Mouse (Mus musculus) thymus, postnatal 14 days (tissue): ENCODE data around the gene Vsir.

ENCODE experiments used
- DNase-seq: peaks from one replicate; pipeline ENCODE4 v3.0.0; 2021

Gene Vsir

DNA sequence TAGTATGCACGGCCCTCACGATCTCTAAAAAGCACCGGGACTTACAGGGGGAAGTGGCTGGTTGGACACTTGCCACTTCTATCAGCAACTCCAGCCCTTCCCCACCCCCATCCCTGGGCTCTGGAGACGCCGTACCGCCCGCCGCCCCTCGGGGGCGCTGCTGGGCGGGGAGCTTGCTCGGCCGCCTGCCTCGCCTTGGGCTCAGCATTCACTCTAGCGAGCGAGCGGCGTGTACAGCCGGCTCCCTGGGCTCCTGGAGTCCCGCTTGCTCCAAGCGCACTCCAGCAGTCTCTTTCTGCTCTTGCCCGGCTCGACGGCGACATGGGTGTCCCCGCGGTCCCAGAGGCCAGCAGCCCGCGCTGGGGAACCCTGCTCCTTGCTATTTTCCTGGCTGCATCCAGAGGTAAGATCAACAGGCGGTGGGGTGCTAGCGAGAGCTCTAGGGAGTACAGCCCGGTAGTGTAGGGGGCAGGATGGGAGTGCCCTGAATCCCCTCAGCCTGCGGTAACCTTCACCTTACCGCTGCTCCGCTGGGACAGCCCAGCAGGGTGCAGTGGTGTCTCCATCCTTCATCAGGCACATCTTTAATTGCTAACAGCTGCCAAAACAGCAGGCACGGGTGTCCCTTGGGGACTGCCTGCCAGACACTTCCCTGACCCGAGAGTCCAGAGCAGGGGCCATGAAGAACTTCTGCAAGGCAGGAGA is at the start of gene Vsir:
Gene Vsir, plus strand, starts transcription at position 151 of the 705 bp plus-strand sequence.
- peak; percentile 90 for DNase-seq

DNA sequence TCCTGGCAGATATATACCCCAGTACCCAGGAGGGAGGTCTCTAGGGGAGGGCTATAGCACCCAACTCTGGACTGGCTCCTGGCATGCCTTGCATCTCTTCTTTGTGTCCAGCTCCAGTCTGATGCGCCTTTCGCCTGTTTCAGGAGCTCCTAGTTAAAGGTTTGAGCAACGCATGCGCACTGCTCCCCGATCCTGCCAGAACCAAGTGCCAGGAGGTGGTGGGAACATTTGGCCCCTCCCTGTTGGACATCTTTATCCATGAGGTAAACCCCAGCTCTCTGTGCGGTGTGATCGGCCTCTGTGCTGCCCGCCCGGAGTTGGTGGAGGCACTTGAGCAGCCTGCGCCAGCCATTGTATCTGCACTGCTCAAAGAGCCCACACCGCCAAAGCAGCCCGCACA is 47.0 kb upstream of the Vsir start:
- DNase-seq, result no peak

DNA sequence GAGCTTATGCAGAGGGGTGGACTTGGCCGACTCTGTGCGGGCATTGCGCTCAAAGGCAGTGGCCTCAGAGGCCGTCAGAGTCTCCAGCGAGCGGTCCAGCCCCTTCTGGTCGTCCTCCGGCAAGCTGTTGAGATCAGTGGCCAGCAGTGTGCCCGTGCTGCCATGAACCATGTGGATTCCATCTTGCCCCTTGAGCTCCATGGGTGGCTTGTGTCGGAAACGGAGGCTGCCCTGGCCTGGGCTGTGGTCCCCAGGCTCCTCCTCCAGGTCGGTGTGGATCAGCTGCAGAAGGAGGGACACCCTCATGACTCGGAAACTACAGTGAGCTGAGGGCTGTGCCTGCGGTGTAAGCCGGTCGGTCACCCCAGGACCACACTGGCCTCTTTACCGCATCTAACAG is 43.2 kb upstream of the Vsir start:
- DNase-seq, result no peak

DNA sequence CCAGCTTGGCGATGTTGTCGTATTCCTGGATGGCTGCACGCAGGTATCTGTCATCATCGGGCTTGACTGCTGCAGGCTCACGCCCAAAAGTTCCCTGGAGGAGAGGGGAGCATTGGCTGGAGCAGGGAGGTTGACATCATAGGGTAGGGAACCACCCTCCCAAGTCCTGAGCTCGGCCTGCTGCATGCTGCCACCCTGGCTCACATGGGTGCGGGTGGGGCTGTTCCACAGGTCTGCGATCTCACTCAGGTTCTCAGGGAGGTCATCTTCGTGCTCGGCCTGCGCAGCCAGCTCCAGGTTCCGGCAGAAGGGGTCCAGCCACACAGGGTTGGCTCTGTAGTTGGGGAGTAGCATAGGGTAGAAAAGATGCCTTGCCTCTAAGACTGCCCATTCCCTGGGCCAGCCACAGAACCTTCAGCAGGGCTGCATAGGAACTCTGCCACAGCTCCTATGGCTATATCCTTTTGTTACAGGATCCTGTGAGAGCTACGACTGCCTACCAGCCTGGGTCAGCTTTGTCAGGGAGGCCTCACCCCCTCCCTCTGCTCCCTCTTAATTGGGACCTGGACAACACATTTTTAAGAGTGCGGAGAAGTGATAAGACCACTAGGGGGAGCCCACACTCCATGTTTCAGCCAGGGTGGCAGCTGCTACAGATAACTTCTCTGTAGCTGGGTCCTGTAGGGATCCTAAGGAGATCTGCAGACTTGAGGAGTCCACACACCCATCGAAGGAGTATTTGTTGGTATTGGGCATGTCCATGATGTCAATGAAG is 41.6 kb upstream of the Vsir start:
- peak; percentile 81 for DNase-seq

DNA sequence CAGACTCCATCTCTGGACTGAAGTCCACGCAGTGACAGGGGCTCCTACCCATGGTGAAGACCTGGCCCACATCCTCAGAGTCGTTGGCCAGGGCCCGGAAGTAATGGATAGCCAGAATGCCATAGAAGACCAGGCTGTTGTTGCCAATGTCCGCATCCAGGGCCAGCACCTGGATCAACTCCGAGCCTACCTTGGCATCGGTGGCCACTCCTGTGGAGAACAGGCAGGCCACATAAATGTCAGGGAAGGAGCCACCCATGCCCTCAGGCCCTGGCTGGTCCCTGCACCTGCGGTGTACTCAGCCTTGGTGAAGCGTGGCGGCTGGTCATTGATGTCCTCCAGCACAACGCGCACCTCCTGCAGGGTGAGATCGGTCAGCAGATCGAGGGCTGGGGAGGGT is 36.0 kb upstream of the Vsir start:
- DNase-seq, result no peak

DNA sequence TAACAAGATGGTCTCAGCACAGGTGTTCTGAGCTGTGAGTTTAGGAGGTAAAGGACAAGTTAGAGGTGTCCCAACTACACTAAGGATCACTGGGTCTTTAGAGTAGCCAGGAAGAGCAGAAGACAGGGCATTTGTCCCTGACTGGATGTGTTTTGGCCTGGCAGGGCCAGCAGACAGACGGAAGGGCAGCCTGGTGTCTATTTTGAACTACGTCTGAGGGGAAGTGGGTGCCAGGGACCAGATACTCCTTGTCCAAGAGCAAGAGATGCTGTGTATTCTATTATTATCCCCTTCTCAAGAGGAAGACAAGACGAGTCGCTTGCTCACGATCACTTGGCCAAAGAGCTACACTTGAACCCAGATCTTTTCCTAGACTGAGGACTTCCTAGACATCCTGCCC is 33.0 kb upstream of the Vsir start:
- DNase-seq, result no peak

DNA sequence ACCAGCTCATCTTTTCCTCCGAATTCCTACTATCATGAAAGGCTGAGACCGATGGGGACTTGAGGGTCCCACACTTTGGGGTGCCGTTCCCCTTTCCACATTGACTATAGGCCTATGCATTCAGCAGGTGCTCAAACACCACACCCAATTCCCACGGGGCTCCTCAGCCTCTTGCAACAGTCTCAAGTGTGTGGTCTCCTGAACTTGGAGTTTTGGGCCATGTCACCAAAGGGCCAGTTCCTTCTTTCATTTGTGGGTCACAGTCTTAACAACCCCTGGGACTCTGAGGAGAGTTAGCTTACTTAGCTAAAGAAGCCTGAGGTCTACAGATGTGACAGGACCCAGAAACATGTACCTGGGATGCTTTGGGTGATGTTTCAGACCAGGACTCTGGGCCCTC is 30.5 kb upstream of the Vsir start:
- DNase-seq, result no peak

DNA sequence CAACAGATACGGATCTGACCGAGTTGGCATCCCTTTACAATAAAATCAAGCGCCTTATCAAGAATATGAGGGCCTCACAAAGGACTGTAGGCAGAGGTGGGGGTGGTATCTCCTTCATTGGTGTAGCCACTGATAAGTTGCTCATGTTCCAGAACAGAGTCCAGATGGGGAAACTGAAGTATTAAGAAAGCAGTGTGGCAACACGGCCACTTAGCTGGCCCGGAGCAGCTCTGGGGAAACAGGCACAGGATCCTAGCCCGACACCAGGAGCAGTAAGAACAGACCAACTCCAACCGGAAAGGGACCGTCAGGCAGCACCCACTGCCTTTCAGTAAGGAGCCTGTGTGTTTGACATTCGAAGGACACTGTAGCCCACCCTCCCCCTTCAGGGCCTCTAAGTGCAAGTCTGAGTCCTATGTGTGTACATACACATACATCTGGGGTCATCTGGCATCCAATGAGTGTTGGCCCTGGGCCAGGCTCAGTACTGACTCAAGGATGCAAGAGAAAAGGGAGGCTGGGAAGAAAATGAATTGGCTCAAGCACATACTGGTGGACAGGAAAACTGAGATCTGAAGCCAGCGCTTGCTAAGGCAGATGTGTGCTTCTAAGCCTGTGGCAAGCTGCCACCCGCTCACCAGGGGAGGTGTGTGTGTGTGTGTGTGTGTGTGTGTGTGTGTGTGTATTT is 17.5 kb upstream of the Vsir start:
- DNase-seq, result no peak

DNA sequence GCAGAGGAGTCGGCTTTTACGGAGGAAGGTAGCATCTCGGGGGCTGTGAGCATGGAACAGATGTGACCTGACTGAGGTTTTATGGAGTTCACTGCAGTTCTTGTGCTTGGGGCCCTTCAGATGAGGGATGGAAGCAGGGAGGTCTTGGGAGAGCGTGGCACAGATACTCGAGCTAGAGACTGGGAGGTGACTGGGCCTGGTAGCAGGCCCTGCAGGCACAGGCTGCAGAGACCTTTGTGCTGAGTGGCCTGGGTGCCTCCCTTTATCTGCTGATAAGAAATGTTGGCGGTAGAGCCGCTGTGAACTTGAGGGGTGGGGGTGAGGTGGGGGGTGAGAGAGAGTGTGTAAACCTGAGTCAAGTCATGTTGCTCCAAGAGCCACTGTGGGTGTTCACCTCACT is 12.1 kb upstream of the Vsir start:
- no peak for DNase-seq

DNA sequence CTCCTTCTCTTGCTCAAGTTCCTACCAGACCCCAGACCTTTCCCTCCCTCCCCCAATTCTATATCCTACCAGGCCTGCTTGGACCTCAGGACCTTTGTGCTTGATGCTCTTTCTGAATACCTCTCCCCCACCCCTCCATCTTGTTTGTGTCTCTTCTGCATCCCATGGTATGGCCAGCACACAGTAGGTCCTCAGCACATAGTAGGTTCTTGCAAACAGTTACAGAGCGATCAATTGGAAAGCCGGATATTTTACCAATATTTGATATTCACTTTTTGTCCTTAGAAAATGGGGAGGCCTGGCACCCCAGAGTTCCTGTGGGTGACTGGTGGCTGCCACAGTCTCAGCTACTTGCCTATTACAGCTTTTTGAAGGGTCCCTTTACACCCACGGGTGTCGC is 11.6 kb upstream of the Vsir start:
- DNase-seq, result no peak

DNA sequence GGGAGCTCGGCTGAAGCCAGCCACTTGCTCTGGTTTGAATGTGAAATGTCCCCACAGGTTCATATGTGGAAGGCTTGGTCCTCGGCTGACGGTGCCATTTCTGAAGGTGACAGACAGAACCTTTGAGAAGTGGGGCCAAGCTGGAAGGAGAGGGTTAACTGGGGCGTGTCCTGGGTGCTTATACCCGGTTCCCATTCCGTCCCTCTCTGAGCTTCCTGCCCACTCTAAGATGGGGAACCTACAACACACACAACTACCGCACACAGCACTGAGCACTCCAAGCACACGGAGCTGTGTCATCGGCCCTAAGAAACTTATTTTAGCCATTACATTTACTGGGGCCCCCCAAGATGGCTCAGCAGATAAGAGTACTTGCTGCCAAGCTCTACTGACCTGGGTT is 5.1 kb upstream of the Vsir start:
- no peak for DNase-seq

DNA sequence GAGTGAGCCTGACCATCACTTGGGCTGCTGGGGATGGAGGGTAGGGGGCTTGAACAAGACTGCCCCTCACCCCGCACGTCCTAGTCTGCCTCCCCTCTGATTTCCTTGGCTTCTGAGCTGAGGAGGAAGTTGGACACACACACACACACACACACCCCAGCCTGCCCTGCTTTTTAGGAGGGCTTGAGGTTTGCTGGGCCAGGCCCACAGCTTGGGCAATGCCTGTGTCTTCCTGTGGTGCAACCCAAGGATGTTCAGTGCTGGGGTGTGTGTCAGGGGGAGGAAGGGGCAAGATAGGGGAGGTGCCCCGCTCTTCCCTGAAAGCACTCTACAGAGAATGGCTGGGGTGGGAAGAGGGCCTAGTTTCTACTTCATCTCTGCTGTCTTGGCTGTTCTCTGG is 2.5 kb upstream of the Vsir start:
- no peak for DNase-seq

DNA sequence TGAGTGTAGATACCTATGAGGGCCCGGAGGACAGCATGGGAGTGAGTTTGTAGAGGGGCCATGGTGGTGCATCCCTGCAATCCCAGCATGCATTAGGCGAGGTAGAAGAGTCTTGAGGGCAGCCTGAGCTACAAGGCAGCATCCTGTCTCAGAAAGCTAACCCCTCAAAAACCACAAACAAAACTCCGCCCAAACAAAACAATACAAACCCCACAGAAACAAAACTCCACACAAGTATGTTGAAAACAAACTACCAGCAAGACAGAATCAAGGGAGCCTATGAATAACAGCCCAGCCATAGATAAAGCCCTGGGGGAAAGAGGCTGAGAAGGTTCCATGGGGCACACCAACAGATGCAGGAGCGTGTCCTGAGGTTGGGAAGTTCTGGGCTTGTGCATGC is 595 bp upstream of the Vsir start:
- peak; percentile 32 for DNase-seq

DNA sequence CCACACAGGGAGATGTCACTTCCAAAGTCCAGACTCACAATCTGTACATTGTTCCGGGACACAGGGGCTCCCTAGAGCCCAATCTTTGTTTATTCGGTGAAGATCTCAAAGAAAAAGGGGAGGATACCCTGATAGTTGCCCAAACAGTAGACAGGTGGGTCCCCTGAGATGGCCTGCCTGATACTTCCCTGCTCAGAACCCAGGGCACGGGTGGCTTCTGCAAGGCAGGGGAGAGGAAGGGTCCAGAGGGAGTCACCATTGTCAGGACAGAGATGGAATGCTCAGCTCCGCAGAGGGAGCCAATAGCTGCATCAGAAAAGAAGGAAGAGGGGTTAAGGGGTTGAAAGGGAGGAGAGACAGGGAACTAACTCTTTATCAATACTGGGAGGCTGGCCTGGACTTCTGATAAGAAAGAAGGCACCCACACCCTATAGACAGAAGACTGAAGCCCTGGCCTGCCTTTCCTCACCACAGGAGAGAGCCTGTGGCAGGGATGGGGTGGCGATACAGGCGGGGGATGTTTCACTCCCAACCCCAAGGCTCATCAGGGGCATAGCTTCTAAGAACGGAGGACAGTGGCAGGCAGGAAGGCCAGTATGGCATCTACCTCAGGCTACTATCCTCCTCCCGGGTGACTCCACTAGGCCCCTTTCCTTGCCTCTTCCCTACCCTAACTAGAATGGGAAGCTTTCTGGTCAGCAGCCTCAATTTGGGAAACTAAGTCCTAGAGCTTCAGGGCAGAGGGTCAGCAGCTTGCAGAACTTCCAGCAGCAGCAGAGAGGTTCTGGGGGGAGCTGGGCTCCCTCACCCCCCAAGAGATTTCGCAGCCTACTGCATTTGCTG is 1.3 kb downstream of the Vsir start:
- no peak for DNase-seq

DNA sequence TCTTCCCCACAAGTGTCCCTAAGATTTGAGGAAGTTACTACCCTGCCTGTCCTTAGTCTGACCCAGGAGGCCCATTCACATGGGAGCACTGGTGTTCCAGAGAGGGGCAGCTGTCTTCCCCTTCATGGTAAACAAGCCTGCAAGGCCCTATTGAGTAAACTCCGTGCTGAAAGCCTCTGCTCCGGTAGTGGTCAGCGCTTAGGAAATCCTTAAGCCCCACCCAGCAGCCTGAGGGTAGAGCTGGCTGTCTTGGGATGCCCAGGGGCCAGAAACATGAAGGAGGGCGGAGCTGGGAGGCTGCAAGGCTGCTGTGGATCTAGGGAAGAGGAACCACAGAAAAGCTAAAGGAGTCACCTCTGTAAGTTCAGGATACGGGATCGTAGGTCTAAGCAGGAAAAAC is 2.4 kb downstream of the Vsir start:
- no peak for DNase-seq

DNA sequence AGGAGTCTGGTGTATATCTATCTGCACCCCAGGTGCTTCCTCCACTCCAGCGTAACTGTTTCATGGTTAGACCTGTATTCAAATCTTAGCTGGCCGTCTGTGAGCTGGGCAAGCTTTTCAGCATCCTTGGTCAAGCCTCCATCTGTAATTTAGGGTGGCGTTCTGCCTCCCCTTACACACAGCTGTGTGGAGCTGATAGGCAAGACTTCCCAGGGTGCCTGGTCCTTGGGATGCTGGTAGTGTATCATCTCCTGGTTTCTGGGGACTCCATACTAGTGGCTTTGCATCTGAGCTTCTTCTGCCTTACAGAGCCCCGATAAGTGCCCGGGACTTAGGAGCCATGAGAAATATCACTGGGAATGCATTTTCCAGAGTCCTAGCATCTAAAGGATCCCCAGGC is 3.0 kb downstream of the Vsir start:
- DNase-seq, result no peak

DNA sequence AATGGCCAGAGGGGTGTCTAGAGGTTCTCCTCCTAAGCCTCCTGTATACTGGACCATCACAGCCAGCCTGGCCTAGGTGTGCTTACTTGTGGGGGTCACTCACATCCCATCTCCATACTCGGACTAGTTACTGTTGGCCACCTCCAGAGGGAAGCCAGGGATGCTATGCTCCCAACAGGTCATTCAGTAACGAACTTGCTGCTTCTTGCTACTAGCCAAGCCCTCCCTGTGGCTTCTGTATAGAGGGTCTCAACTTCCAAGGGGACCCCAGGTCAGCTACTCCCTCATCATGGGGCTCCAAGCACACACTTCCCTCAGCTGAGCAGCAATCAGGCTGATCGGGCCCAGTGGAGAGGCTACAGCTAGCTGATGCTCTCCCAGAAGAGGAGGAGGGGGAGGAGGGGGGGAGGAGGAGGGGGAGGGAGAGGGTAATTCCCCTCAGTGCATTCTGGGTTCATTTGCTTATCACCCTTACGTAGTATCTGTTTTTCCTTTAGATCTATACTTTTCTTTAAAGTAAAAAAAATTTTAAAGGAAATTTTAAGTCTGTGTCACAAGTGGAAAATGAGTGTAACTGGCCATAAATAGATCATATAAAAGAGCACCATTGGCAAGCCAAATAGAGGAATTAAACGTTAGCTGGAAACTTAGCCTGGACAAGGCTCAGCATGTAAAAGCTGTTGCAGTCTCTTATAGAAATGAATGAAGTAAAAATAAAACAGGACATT is 3.6 kb downstream of the Vsir start:
- DNase-seq, result no peak

DNA sequence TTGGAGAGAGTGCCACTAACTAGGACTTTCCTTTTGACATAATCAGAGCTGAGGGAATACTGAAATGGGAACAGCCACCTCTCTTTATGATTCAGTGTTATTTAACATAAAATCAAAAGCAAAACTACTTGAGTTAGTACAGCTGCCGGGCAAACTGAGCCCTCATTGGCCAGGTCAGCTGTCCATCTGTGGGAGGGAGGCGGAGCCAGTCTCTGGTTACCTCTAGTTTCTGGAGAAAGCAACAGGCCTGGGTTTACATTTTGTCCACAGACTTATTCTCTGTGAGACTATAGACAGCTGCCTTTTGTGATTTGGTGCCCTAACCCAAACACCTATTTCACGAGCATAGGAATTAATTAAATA is 4.1 kb downstream of the Vsir start:
- DNase-seq, result peak; percentile 85

DNA sequence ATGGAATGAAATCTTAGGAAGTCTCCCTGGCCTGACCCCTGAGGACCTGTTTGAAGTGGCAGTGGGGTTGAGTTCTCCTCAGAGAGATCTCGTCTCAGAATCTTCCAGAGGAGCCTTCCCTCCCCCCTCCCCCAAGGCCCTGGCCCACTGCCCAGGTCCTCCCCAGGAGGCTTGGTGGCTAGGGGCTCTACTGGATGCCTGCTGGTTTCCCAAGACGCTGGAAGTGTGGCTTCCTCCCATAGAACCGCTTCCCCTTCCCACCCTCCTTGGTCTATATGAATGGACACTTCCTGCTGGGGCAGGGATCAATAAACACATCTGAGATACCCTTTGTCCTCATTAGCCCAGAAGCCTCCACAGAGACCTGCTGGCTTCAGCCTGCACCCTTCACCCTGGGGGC is 4.6 kb downstream of the Vsir start:
- no peak for DNase-seq

DNA sequence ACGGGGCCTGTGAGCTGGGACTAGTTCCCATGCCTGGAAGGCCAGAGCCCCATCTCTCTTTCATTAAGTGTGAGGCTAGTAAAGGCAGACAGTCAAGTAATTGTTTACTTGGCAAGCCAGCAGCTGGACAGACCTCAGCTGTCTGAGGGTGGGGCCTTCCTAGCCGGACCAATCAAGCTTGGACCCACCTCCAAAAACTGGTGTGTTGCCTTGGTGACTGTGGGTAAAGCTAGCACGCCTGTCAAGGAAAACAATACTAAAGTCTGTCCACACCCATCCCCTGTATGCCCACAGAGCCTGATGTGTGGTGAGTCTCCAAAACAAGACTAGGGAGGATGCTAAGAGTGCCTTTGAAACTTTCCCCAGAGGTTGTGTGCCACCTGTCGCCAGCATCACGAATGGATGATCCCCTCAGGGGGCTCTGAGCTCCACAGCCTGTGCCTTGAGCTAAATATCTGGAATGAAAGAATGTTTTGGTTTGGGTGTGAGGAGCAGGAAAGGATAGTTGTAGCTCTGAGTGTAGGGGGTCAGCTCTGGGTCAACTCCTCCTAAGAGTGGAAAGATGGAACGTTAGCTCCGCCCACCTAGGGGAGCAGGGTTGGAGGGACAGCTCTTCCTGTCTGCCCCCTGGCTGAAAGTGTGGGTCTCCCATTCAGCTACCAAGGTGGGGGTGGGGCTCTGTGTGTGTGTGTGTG is 5.3 kb downstream of the Vsir start:
- DNase-seq, result no peak

DNA sequence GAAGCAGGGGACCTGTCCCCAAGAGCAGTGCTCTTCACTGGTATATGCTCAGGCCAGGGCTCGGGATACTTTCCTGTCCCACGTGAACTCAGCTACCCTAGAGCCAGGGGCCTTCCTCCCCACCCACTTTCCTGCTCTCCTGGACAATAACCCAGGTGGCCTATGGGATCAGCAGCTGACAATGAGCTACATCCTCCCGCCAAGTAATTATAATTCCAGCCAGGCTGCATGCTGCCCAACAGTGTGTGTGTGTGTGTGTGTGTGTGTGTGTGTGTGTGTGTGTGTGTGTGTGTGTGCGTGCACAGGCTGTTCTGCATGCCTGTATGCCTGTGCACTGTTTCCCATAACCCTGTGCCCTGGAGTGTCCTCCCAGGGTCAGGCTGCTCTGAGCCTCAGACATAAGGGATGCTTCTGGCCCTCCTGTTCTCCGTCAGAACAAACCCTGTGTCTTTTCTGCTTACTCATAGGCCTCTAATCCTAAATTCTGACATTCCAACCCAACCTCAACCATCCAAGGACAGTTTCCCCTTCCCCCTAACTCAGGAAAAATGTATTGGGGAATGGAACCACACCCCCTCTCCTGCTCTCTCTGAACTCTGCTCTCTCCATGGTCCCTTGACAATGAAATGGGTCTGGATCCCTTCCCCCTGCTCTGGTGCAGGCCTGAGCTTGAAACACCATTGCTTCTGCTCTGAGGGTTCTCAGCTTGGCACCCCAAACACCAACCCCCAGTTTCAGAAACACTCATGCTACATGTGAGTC is 6.8 kb downstream of the Vsir start:
- no peak for DNase-seq
